Mouse (Mus musculus): ENCODE results near the gene Pim3.

DNA sequence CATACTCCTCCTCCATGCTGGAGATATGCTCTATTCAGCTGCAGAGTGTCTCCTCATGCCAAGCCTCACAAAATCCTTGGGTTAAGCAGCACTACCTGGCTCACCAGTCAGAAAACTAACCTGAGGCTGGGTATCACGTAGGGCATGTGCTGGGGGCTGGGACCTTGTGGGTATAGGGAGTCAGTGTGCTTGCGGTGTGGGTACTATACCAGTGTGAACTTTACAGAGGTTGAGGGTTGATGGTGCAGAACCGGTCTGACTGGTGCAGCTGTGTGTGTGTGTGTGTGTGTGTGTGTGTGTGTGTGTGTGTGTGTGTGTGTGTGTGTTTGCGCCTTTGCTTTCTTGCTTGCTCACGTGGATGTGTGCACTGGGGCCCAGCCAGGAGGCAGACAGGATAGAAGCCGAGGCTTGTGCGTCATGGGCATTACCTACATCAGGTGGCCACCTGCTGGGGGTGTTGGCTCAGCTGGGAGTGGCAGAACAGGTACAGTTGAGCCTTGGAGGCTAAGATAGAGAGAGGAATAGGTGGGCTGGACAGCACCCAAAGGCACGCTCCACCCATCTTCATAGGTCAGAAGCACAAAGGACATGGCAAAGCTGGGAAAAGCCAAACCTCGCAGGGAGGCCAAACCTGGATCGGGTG lies 10.4 kb upstream of the Pim3 start:
- TF ChIP-seq CTCF (IDR thresholded peaks at IDR 0.05; ENCODE audit: control insufficient read depth, insufficient read depth, low read length) (no peak), POLR2A (IDR thresholded peaks at IDR 0.05; ENCODE audit: borderline replicate concordance, control insufficient read depth, low read depth, low read length) (no peak)
